Mouse (Mus musculus): ENCODE measurements at regions not wholly inside any gene's neighbourhood (a gene's known extent, or its start where the extent isn't known, plus 50 kb on each side); places are given as distances from the start of the nearest gene placed in this dataset.

- ChIA-PET CTCF (no interaction called here), POLR2A (no interaction called here)
These were observed 63.8 kb upstream of the Ppm1h start for GRCm38 (mm10) chr10:122614720-122615119.

GRCm38 (mm10) chr10:122615658-122616057 lies 62.9 kb upstream of the Ppm1h start:
- ChIA-PET CTCF (no interaction called here), POLR2A (interaction anchor here in 1 of 4 experiments (0.7 kb wide), 1 partner anchor 10 kb away, joined by 3 read pairs; no protein-coding TSS in a partner anchor)

- CTCF ChIA-PET: no interaction called here
These were observed 62.2 kb upstream of the Ppm1h start for GRCm38 (mm10) chr10:122616385-122616784.

GRCm38 (mm10) chr10:122618854-122619253 lies 59.7 kb upstream of the Ppm1h start:
- POLR2A ChIA-PET: no interaction called here

More at GRCm38 (mm10) chr10:122616385-122616784, 62.2 kb upstream of the Ppm1h start:
- POLR2A ChIA-PET: interaction anchor here in 1 of 4 experiments (0.7 kb wide), 1 partner anchor 10 kb away, joined by 3 read pairs; no protein-coding TSS in a partner anchor

GRCm38 (mm10) chr10:122619406-122620116 lies 59.0 kb upstream of the Ppm1h start:
- ChIA-PET POLR2A (interaction anchor here in 1 of 4 experiments (0.6 kb wide), 1 partner anchor 39 kb away, joined by 5 read pairs; no protein-coding TSS in a partner anchor), CTCF (no interaction called here)

More at GRCm38 (mm10) chr10:122618854-122619253, 59.7 kb upstream of the Ppm1h start:
- CTCF ChIA-PET: no interaction called here
